14 mouse cellular contexts compared by ENCODE assay signal in genomic region chr2:104584226-104584625, GRCm38 (mm10).
"Had no signal": no experiment of that assay in that cellular context is flagged by ENCODE, and none has a peak within 500 bp of the region (broad histone marks: within the 10 kb centered on the region; RNA-seq: fewer than 3 reads in every experiment).

No protein-coding gene starts in this region.

- H3K9me3 ChIP-seq: limb, embryonic 15.5 days; liver, embryonic 15.5 days; midbrain, embryonic 15.5 days; neural tube, embryonic 13.5 days; stomach, embryonic 15.5 days had no signal

- DNase-seq: kidney, adult 11 months; kidney, postnatal 36 days; layer of hippocampus, adult 9-11 months; layer of hippocampus, postnatal 36 days; lung, embryonic 14.5 days; lung, postnatal 14 days; retina, postnatal 1 day; right cerebral cortex, postnatal 4 days; thymus, postnatal 4 days had no signal

- H3K9ac ChIP-seq: limb, embryonic 15.5 days; liver, embryonic 15.5 days; lung, embryonic 14.5 days; midbrain, embryonic 15.5 days; neural tube, embryonic 13.5 days; stomach, embryonic 15.5 days had no signal

- H3K4me3 ChIP-seq: limb, embryonic 15.5 days; liver, embryonic 15.5 days; midbrain, embryonic 15.5 days; neural tube, embryonic 13.5 days; stomach, embryonic 15.5 days had no signal

- H3K27ac ChIP-seq: limb, embryonic 15.5 days; liver, embryonic 15.5 days; midbrain, embryonic 15.5 days; neural tube, embryonic 13.5 days; stomach, embryonic 15.5 days had no signal

- H3K27me3 ChIP-seq: limb, embryonic 15.5 days; liver, embryonic 15.5 days; midbrain, embryonic 15.5 days; neural tube, embryonic 13.5 days; stomach, embryonic 15.5 days had no signal

- H3K4me2 ChIP-seq: limb, embryonic 15.5 days; liver, embryonic 15.5 days; lung, embryonic 14.5 days; midbrain, embryonic 15.5 days; neural tube, embryonic 13.5 days; stomach, embryonic 15.5 days had no signal

- H3K4me1 ChIP-seq: limb, embryonic 15.5 days; stomach, embryonic 15.5 days had no signal

- ATAC-seq: midbrain, embryonic 15.5 days had no signal

- H3K36me3 ChIP-seq: limb, embryonic 15.5 days; liver, embryonic 15.5 days; midbrain, embryonic 15.5 days; neural tube, embryonic 13.5 days; stomach, embryonic 15.5 days had no signal
